Mouse (Mus musculus) heart, adult 9 months (tissue): ENCODE data around the gene Fitm1.

ENCODE experiments used
- DNase-seq, 2 experiments: peaks; one replicate each; pipeline ENCODE4 v3.0.0; 2022; ENCODE audit warnings: low spot score in 2 of 2

Gene Fitm1

DNA sequence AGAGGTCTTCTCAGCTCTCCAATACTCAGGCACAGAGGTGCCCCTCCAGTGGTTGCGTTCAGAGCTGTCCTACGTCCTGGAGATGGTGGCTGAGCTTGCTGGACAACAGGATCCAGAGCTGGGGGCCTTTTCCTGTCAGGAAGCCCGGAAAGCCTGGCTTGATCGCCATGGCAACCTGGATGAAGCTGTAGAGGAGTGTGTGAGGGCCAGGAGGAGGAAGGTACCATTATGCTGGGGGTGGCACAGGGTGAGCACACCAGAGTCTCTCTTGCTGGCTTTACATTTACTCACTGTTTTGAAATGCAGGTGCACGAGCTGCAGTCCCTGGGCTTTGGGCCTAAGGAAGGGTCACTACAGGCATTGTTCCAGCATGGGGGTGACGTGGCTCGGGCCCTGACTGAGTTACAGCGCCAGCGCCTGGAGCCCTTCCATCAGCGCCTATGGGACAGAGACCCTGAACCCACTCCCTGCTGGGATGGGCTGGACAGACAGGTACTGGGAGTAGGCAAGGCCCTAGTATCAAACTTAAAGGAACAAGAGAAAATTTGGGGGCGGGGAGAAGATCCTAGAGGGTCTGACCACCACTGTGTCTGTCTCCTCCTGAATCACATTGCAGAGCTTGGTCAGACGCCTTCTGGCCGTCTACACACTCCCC lies 20.7 kb downstream of the Fitm1 start:
- DNase-seq = no peak

- DNase-seq = no peak
Measured at GRCm38 (mm10) chr14:55598521-55599390, 23.3 kb downstream of the Fitm1 start.

GRCm38 (mm10) chr14:55603271-55603632 lies 27.8 kb downstream of the Fitm1 start, which contains the start of gene Irf9:
Irf9 (plus strand) TSS chr14:55603571.
- no peak for DNase-seq

- peak; percentile 93 to 95 for DNase-seq
Measured at GRCm38 (mm10) chr14:55603633-55604576, 28.5 kb downstream of the Fitm1 start.

GRCm38 (mm10) chr14:55604823-55605222 lies 29.4 kb downstream of the Fitm1 start:
- no peak for DNase-seq

- DNase-seq = no peak
Measured at GRCm38 (mm10) chr14:55605743-55606459, 30.5 kb downstream of the Fitm1 start.

DNA sequence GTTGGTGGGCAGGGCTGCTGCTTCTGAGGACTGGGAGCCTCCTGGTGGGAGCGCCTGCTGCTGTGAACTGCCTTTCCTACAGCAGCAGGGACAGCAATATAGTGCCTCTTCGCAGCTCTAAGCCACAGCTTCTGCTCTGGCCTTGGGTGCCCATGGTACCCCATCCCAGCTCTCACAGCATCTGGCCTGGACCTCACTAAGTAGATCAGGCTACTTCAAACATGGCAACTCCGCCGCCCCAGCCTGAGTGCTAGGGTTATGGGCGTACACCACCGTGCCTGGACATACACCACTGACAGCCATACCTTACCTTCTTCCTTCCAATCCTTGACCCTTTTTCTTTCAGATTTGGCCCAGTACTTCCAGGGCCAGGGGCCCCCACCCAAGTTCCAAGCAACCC lies 32.9 kb downstream of the Fitm1 start:
- DNase-seq = no peak

DNA sequence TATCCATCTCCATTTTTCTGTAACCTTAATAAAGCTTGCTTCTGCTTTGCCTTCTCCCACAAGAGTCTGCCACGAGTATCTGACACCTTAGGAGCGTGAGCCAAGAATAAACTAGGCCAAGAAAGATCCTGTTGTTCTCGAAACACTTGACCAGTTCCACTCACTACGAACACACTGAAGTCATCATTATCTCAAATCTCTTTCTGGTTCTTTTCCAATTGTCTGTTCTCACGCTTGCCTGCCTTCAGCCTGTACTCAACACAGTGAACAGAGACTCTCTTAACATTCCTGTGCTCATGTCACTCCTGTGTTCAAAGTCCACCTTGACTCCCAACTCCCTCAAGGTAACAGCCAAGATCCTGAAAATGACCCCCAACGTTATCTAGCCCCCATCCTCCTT lies 37.9 kb downstream of the Fitm1 start:
- no peak for DNase-seq

GRCm38 (mm10) chr14:55614565-55615178 lies 39.3 kb downstream of the Fitm1 start:
- DNase-seq = no peak

GRCm38 (mm10) chr14:55615876-55616275 lies 40.5 kb downstream of the Fitm1 start:
- no peak for DNase-seq

DNA sequence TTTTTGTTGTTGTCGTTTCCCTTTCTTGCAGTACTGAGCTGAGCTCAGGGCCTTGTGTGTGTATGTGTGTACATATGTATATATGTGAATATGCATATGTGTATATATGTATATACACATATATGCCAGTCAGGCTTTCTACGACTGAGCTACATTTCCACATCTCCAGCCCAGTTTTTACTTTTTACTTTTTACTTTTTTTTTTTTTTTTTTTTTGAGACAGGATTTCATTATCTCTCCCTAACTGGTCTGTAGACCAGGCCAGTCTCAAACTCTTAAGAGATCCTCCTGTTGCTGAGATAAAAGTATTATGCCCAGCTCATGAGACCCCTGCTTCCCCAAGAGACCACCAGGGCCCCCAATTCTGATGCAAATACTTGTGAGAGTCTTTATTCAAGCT lies 41.4 kb downstream of the Fitm1 start:
- DNase-seq = no peak

DNA sequence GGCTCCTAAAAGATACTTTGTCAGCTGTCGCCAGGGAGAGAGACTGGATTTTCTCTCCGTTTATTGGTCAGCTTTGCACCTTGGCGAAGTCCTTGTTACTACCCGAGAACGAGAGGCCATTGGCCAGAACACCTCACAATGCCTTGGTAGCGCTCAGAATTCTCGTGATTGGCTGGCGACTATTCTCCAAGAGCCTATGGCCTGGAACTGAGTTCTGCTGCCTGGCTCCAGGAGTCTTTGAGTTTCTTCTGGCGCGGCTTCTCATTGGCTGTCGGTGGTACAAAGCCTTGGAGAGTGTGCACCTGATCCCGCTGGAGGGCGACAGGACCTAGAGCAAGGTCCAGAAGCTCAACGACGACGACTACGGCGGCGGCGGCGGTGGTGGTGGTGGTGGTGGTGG lies 42.4 kb downstream of the Fitm1 start, which contains the start of gene Rec8:
TSS of gene Rec8 (plus strand) at position 216 of the 400 bp plus-strand sequence.
- DNase-seq = no peak

- DNase-seq = no peak
Measured at GRCm38 (mm10) chr14:55618486-55619195, 43.2 kb downstream of the Fitm1 start.
